Mouse (Mus musculus) neutrophil, adult 59 days (primary cell): ENCODE data around the gene Vmn1r33. TPM values are rescaled to one million over a fixed set of nuclear protein-coding genes. Genes with fewer than 3 reads are reported as not detected.

Experiments used
- total RNA-seq, 2 experiments: library from RNA; stranded (reverse); gene quantifications; 1 replicate in 1 of 2; 2 replicates in 1 of 2; pipeline ENCODE4 v1.2.4; 2023

Gene Vmn1r33
- total RNA-seq, result not detected

GRCm38 (mm10) chr6:66618182-66618581 lies at the start of gene Vmn1r33:
TSS of gene Vmn1r33 (minus strand) at chr6:66618282.

DNA sequence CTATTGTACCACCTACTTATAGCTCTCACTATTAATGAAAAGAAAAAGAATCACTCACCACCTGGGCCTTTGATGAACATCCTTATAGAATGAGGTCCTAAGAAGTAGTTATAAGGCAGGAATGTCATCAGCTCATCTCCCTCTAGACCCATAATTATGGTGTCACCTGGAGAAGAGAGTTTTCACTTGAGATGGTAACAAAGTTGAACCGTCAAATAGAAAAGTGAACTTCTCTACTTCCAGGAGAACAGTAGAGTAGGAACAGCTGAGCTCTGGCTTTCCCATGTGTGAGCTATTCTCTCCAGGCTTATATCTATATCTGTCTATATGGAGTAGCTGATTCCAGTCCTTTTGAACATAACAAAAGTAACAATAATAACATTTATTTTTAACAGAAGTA lies 25.7 kb upstream of the Vmn1r33 start, which contains the start of gene Vmn1r34:
TSS of gene Vmn1r34 (minus strand) at position 101 of the 400 bp plus-strand sequence.

Other genes starting within 250 kb of the Vmn1r33 start
- gene Mad2l1, start 82.9 kb downstream of the Vmn1r33 start, total RNA-seq, result 10 to 100 TPM; 33.8 to 38.8 TPM
- not detected for gene Vmn1r32, start 58.2 kb downstream of the Vmn1r33 start, total RNA-seq
- gene Vmn1r34, start 25.6 kb upstream of the Vmn1r33 start, total RNA-seq, result not detected
- not detected for gene Vmn1r35, start 67.6 kb upstream of the Vmn1r33 start, total RNA-seq
- gene Vmn1r36, start 100.9 kb upstream of the Vmn1r33 start, total RNA-seq, result not detected
- not detected for gene Vmn1r37, start 111.1 kb upstream of the Vmn1r33 start, total RNA-seq
- not detected for gene Vmn1r38, start 164.3 kb upstream of the Vmn1r33 start, total RNA-seq
- not detected for gene Vmn1r39, start 192.3 kb upstream of the Vmn1r33 start, total RNA-seq